Mouse (Mus musculus) cerebellum, postnatal 10 days (tissue): ENCODE results near the gene Sh3gl1.

ENCODE experiments used
- DNase-seq, 2 experiments: peaks; one replicate each; pipeline ENCODE4 v3.0.0; 2021; ENCODE audit warnings: mixed read lengths in 2 of 2

Sh3gl1 gene

GRCm38 (mm10) chr17:56039345-56039744, 2.9 kb upstream of the Sh3gl1 start:
- no peak for DNase-seq

- peak in 1 of 2 experiments; percentile 57 for DNase-seq
Measured at GRCm38 (mm10) chr17:56038583-56039261, 2.3 kb upstream of the Sh3gl1 start.

- DNase-seq = no peak
Measured at GRCm38 (mm10) chr17:56036901-56037287, 459 bp upstream of the Sh3gl1 start.

GRCm38 (mm10) chr17:56035216-56035615, 1.2 kb downstream of the Sh3gl1 start:
- DNase-seq = no peak

GRCm38 (mm10) chr17:56034726-56035100, 1.7 kb downstream of the Sh3gl1 start:
- DNase-seq = no peak

GRCm38 (mm10) chr17:56034040-56034725, 2.3 kb downstream of the Sh3gl1 start:
- DNase-seq = no peak

GRCm38 (mm10) chr17:56032831-56033230, 3.6 kb downstream of the Sh3gl1 start:
- DNase-seq = no peak

GRCm38 (mm10) chr17:56032127-56032733, 4.2 kb downstream of the Sh3gl1 start:
- DNase-seq = no peak

- DNase-seq = no peak
Measured at GRCm38 (mm10) chr17:56031431-56031830, 5.0 kb downstream of the Sh3gl1 start.

GRCm38 (mm10) chr17:56030919-56031318, 5.5 kb downstream of the Sh3gl1 start:
- DNase-seq = peak in 1 of 2 experiments; percentile 39

- DNase-seq = peak; percentile 63 to 71
Measured at GRCm38 (mm10) chr17:56030238-56030870, 6.1 kb downstream of the Sh3gl1 start.

- peak; percentile 55 to 62 for DNase-seq
Measured at GRCm38 (mm10) chr17:56027801-56028441, 8.5 kb downstream of the Sh3gl1 start.

- no peak for DNase-seq
Measured at GRCm38 (mm10) chr17:56026881-56027280, 9.6 kb downstream of the Sh3gl1 start.

GRCm38 (mm10) chr17:56026303-56026702, 10.1 kb downstream of the Sh3gl1 start:
- no peak for DNase-seq

GRCm38 (mm10) chr17:56024931-56025330, 11.5 kb downstream of the Sh3gl1 start:
- peak in 1 of 2 experiments; percentile 6 for DNase-seq

- DNase-seq = peak in 1 of 2 experiments; percentile 3
Measured at GRCm38 (mm10) chr17:56024476-56024875, 12.0 kb downstream of the Sh3gl1 start.

GRCm38 (mm10) chr17:56023386-56023785, 13.0 kb downstream of the Sh3gl1 start:
- no peak for DNase-seq

- no peak for DNase-seq
Measured at GRCm38 (mm10) chr17:56022989-56023290, 13.5 kb downstream of the Sh3gl1 start.

- peak; percentile 75 to 79 for DNase-seq
Measured at GRCm38 (mm10) chr17:56022131-56022988, 14.1 kb downstream of the Sh3gl1 start.

- peak in 1 of 2 experiments; percentile 46 for DNase-seq
Measured at GRCm38 (mm10) chr17:56021161-56021910, 15.1 kb downstream of the Sh3gl1 start.

GRCm38 (mm10) chr17:56020400-56021084, 15.9 kb downstream of the Sh3gl1 start:
- peak in 1 of 2 experiments; percentile 58 for DNase-seq
